Mouse (Mus musculus) cortical plate, adult 2 months (tissue): ENCODE data around the gene Rab31.

Experiments
- CTCF ChIP-seq: fragments of 200-500 bp; IDR thresholded peaks from 2 replicates; pipeline ENCODE4 v1.5.1; 2011; ENCODE audit warnings: mild to moderate bottlenecking, control low read depth, low read length; ENCODE audit not compliant: insufficient read depth; ENCODE audit errors: extremely low read depth
- POLR2A ChIP-seq: fragments of 200-500 bp; IDR thresholded peaks from 2 replicates; pipeline ENCODE4 v1.6.1; 2011; ENCODE audit warnings: mild to moderate bottlenecking, low read length, control low read depth; ENCODE audit not compliant: insufficient read depth; ENCODE audit errors: extremely low read depth

- no peak for TF ChIP-seq CTCF
- no peak for TF ChIP-seq POLR2A
These were observed 27.9 kb upstream of the Rab31 start for GRCm38 (mm10) chr17:65800451-65800850.
